Mouse (Mus musculus): ENCODE measurements at regions not wholly inside any gene's neighbourhood (a gene's known extent, or its start where the extent isn't known, plus 50 kb on each side); places are given as distances from the start of the nearest gene placed in this dataset.

DNA sequence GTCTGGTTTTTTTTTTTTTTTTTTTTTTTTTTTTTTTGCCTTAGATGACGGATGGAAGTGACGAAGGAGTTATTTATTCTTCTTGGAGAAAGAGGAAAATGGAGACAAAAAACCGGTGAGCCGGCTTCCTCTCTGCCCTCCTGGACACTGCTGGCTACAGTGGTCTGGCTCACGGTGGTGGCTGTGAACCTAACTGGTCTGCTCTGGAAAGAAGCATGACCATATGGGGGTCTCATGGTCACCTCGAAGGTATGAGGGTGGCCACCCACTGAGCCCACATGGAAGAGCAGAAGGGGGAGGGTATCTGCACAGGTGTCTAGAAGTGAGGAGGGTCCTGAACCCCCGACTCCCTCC is 116.7 kb upstream of the Sulf2 start:
- TF ChIP-seq E2F4 (IDR thresholded peaks at IDR 0.05; ENCODE audit: insufficient read depth) (no peak), SRF (IDR thresholded peaks at IDR 0.05; ENCODE audit: control insufficient read depth, insufficient read length, low read depth) (no peak), POLR2A (IDR thresholded peaks at IDR 0.05; ENCODE audit: insufficient read length, low read depth) (no peak), MAX (IDR thresholded peaks at IDR 0.05; ENCODE audit: low read depth) (no peak), TCF3 (IDR thresholded peaks at IDR 0.05; ENCODE audit: insufficient read length, low read depth) (no peak), REST (IDR thresholded peaks at IDR 0.05; ENCODE audit: insufficient read depth, insufficient read length) (no peak), MYOD1 (IDR thresholded peaks at IDR 0.05; ENCODE audit: control insufficient read depth in 1 of 3, insufficient read length in 2 of 3, low read depth in 2 of 3) (no peak)
